Mouse (Mus musculus): ENCODE measurements around the gene Rdh14. TPM values are rescaled to one million over a fixed set of nuclear protein-coding genes. Genes with fewer than 3 reads are reported as not detected.

Rdh14 gene
- polyA plus RNA-seq (2012; rRNA removed): 9.9 and 10.7 TPM in 2 replicates

DNA sequence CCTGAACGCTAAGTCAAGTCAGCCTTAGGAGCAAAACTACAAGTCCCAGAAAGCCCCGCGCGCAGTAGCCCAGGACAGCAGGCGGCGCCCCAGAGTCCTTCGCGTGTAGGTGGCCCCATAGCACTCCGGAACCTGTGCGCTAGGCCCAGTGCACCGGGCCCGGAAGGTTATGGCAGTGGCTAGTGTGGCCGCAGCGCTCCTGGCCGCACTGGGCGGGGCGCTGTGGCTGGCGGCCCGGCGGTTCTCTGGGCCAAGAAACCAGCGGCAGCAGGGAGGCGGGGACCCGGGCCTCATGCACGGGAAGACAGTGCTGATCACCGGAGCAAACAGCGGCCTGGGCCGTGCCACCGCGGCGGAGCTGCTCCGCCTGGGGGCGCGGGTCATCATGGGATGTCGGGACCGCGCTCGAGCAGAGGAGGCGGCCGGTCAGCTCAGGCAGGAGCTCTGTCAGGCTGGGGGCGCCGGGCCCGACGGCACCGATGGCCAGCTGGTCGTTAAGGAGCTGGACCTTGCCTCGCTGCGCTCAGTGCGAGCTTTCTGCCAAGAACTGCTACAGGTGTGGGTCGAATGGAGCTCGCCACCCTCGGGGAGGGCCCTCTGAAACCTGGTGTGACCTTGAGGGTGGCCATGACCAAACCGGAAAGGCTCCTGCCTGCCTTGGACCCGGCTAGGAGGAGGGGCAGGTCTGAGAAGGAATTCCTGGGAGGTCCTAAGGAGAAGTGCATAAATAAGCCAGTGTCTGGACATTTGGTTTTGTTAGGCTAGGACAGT, at the start of gene Rdh14:
TSS of gene Rdh14 (plus strand) at position 102 of the 771 bp plus-strand sequence.
- DNase-seq (ENCODE audit: low read depth): peak; percentile 57

DNA sequence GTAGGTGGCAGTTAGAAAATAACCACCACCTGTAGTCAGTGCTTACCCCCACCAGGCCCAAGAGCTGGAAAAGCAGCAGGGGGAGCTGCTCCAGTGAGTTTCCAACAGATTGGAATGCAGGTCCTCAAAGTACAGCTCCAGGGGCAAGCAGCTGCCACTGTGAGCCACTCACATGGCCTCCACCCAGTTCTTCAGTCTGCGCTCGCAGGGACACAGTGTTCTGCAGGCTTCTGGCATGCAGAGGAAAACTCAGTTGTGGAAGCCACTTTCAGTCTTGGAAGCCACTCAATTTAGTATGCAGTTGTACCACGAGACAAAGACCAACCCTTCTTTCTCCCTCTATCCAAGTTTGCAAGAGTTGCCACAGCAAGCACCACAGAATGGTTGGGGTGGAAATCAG, 39.9 kb upstream of the Rdh14 start:
- DNase-seq (ENCODE audit: low read depth): no peak

DNA sequence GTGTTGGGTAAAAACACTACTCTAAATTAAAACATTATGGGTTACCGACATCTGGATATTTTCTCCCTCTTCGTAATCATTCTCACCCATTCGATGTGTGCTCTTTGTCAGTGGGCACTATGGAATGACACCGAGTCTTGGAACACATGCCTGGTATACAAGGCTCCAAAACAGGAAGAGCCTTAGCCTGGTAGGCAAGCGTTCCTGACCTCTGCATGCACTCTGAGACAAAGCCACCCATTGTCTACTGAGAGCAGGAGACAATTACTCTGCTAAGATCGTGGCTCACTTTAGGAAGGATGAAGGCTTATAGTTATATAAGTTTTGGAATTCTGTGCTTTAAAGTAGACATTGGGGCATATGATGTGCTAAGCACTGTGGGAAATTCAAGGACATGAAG, 32.8 kb upstream of the Rdh14 start:
- no peak for DNase-seq (ENCODE audit: low read depth)

DNA sequence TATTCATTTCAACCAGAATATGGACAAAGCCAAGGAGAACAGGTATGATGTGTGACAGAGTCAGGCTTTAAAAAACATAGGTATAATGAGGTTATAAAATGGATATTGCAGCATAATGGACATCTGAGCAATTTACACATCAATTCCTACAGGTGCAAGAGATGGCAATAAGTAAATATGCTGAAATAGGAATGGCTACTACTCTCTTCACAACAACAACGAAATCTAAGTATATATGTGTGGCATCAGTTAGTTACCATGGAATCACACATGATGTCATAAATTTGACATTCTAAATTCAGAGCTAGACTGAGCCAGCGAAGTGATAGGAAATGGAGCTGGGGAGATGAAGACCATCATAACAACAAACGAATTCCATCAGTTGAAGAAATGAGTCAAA, 20.9 kb upstream of the Rdh14 start, which contains the start of gene Nt5c1b:
TSS of gene Nt5c1b (plus strand) at position 301 of the 400 bp plus-strand sequence.
- no peak for DNase-seq (ENCODE audit: low read depth)

DNA sequence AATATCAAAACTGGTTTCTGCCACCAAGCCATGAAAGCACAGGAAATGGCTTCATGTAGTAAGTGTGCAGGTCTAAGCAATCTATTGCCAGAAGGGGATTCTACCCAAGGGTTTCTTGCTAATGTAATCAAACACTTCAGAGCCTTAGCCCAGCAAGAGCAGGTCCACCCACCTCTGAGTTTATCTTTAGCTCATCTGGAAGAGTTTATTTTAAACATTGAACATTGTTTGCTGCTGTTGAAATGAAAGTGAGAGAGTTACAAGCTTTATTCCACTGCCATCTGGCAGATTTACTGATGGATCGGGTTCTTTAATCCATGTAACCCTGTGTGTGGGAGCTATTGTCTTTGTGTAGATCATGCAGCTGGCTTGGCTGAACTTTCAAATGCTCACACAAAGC, 10.2 kb downstream of the Rdh14 start:
- DNase-seq (ENCODE audit: low read depth): peak; percentile 23

DNA sequence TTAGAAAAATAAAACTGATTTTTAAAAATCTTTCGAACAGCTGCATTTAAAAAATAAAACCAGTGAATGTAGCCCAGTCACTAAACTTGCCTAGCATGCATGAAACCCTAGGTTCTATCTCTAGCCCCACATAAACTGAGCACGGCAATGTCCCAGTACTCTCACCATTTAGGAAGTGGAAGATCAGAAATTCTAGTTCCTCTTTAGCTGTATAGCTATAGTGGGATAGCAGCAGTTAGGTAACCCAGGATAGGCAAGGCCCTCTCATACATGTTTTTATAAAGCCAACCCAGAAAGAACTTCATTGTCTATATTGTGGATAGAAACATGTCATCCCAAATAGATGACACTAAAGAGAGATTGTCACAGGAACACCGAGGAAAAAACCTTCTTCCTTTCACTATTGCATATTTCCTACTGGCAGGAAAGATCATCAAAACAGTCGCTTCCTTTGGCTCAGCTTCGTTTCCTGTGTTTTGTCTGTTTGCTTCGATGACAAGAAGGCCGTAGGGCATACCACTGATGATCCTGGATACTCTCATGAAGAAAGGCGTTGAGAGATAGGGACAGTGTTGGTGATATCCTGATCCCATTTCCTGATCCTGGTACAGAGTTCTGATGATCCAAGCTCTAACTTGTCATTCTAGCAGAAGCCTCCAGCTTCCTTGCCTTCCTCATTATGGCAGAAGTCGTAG, 12.0 kb downstream of the Rdh14 start:
- DNase-seq (ENCODE audit: low read depth): no peak

DNA sequence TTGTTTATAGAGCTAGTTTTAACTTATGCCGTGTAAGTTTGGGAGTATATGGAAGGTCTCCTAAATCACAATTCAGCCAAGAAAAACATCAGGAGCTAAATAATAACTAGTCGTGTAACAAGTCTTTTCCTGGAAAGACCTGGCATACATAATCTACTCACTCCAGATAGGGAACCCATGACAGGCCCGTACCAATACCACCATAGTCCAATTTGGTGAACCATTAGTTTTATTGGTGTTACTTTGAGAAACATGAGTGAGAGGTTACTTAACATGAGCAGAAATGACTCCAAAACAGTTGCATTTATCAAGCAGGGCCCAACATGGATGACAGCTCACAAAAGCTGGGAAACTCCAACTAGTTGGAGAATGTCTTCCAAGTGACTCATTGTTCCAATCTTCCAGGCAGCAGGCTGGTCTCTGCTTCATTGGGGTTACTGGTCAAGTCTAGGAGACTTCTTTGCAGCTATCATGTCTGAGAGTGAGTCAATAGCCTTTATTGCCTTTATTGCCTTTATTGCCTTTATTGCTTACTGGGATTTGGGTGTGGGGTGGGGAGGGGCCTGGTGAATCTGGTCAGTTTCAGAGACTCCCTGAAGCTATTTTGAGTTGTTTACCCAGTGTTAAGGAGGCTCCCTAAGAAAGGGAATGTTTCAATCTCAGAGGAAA, 20.1 kb downstream of the Rdh14 start:
- no peak for DNase-seq (ENCODE audit: low read depth)

DNA sequence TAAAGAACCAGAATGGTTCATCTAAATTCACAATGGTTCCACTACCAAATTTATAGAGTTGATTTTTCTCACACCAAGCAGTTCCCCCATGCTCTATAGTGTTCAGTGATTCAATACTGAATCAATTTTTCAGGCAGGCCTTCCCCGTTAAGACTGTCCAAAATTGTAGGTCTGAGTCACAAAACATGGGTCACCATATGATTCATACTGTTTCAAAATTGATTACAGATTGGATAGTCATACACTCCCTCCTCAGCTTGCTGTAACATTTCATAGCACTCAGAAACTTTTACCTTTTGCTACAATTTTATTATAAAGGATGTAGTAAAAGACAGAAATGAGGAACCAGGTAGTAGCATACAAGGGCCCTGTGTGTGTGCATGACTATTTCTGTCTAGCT, 20.9 kb downstream of the Rdh14 start:
- no peak for DNase-seq (ENCODE audit: low read depth)

DNA sequence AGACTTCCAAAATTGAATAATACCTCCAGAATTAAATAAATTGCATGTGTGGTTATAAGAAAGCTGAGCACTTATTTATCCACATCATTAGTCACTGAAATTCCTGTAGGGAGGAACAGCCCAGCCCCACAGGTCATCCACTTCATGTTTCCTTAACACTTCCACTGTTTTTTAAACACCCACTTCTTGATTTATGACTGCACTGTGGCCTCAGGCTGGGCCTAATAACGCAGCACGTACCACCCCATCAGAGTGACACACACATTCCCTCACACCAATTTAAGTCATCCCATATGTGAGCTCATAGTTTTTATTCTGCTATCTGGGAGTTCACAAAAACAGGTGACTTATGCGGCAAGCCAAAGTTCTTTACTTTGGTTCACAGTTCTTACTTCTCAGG, 31.8 kb downstream of the Rdh14 start:
- no peak for DNase-seq (ENCODE audit: low read depth)

DNA sequence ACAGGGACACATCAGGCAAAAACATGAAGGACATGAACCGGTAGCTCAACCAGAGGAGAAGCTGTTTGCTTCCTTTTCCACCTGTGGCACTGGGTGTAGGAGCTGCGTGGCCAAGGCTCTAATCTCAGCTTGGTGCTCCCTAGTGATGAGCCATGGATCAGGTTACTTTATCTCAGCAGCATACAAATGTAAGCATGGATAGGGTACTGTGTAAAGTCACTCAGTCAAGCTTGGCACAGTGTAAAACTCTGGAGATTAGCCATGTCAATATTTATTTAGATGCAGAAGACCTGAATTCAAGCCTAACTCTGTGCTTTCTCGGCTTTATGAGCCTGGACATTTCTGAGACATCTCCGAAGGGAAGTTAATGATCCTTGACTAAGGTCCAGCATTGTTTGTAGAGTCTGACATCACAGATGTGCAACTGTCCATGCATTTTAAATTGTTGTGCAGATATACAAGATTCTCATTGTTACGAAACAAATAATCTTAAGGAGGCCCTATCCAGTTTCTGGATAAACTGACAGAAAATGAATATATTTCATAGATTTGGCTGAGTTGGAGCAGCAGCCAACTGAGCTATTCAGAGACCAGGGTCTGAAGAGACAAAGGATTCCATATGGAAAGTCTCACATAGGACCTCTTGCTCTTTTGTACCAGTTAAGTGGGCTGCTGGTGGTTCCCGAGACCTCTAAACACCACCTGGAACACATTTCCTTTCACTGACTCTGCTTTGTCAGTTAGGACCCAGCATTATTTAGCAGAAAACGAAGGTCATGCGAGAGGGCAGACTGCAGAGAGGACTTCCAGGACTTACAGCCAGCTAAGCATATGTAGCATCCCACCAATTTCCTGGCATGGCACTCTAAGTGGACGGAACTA, 35.7 kb downstream of the Rdh14 start:
- DNase-seq (ENCODE audit: low read depth): no peak

DNA sequence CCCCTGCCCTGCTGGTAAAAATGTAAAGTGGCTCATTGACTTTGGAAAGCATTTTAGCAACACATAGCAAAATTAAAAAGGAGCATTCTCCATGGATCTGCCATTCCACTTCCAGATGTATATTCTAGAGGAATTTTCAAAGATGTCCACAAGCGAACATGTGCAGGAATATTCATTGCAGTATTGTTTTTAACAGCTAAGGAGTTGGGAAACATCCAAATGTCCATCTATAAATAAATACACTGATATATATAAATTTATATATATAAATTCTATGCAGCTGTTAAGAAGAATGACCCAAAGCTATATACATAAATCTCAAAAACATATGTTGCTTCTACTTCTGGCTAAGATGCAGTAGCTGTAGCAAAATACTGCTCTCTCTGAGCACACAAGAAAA, 40.4 kb downstream of the Rdh14 start:
- DNase-seq (ENCODE audit: low read depth): no peak

DNA sequence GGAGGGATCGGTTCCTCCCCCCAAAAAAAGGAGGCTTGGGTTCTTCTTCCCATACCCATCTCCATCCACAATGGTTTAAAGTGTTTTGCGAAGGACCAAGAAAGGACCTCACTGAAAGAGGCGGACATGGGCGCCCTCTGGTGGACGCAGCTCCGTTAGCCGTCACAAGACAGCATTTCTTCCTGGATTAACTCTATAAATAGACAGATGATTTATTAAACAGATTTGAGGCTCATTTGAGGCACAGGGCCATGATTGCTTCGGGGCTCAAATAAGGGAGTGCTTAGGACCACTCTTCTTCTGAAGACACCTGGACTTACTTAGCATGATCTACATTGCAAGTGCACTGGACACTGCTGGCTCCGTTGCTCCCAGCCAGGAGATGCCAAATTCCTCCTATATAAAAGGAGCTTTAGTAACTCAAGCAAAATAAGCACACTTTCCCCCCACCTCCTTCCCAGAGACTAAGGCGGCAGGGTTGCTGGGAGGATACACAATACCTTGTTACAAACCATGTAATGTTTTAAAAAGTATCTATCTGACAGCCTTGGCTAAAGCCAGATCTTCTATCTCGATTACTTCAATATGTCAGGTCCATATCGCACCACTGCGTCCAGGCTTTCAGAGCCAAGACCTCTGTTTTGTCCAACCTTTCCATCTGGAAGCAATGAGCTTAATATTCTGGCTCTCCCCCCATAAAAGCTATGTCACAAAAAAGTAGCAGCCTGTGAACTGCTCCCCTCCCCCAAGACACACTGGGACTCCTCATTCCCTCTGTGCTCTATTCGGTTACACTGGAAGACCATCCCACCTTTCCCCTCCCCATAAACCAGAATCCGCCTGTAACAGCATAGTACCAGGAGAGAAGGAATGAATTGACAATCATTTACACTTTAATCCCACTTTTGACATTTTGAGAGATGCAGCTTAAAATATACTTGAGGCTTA, 47.8 kb downstream of the Rdh14 start:
- DNase-seq (ENCODE audit: low read depth): no peak

DNA sequence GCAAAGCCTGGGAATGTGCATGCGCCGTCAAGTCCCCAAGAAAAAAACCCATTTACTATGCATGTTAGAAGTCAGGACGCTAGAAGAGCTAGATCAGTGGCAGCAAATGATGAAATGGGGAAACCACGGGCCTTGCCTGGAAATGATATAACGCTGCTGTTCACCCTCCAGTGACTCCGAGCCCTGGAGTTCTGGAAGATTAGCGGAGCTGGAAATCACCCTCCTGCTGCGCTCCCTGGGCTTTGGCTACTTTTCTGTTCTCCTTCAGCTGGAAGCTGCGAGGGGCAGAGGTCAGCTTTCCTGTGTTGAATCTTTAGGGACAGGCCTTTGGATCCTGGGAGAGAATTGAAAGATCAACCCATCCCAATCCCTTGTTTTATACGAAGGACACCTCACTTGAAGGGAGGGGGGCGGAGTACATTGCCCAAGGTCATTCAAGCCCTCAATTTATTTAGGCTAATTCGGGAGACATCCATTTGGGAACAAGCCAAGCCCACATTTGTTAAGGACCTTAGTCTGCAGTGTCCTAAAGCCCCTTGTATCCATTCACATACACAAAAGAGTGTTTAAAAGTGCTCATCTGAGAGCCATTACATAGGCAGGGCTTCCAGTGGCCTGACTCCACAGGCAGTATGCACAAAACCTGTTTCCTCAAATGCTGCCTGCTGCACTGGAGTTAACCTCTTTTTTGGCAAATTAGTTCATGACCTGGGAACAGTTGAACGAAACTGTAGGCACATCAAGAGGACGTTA, 49.1 kb downstream of the Rdh14 start:
- no peak for DNase-seq (ENCODE audit: low read depth)

Other genes with a start within 250 kb of the Rdh14 start
- 2.8 and 4.8 TPM in 2 replicates for gene Nt5c1b, start 20.8 kb upstream of the Rdh14 start, polyA plus RNA-seq (2012; rRNA removed)

Measured in gonadal fat pad, adult 2 months (tissue).